Mouse (Mus musculus) T-helper 1 cell (primary cell): Measurements from ENCODE around the gene Pkn1.

Experiments
- in situ Hi-C: fragments of 300-600 bp; cut with MboI, MseI; formaldehyde crosslinking; loops from one replicate; pipeline ENCODE4 v1.15.1; 2025; ENCODE audit warnings: high pct_unique_total_duplicates

Pkn1 gene

GRCm38 (mm10) chr8:83698661-83699453, at the start of gene Pkn1:
Gene Pkn1 (minus strand): TSS chr8:83699179.
- in situ Hi-C loops, result no loop called here

DNA sequence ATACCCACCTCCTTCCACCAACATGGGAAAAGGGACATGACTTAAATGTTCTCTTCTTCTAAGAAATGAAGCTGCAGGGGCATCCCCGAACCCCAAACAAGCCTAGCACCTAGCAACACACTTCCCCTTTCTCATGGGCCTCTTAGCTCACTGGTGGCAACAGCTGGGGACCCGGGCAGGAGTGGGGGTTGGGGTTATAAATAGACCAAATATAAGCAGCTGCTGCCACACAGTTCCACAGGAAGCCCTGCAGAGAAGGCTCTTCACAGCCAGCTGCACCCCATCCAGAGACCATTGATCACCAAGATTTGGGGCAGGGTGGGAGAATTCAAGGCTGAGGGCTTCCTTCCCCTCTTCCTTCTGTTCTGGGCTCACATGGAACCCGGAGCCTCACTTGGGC, 49.7 kb upstream of the Pkn1 start:
- in situ Hi-C loops, result no loop called here

DNA sequence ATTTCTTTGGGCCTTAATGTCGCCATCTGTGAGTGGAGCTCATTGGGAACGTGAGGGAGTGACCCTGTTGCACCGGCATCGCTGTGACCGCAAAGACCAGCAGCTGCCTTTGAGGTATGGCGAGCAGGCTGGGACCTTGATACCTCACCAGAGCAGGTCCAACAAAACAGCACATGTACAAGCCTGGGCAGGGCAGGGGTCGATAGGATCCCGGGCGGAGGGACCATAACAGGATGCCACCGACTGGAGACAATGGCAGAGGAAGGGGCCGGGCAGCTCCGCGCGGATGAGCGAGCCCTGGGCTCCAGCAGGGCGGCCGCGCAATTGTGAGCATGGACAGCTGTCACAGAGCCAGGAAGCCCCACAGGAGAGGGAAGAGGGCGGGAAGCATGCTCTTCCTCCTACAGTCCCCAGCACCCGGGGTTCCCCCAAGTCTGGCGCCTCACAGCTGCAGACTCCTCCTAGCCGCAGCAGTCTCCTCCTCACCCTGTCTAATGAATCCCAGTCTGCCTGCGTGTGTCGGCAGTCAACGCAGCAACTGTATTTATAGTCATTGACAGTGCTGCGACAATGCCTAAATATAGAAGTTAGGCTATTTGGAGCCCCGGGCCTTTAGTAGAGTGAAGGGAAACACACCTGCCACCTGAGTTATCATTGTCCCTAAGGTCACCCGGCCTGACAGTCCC, 48.8 kb upstream of the Pkn1 start:
- in situ Hi-C loops, result no loop called here

GRCm38 (mm10) chr8:83744070-83744469, 45.1 kb upstream of the Pkn1 start:
- in situ Hi-C loops, result no loop called here

DNA sequence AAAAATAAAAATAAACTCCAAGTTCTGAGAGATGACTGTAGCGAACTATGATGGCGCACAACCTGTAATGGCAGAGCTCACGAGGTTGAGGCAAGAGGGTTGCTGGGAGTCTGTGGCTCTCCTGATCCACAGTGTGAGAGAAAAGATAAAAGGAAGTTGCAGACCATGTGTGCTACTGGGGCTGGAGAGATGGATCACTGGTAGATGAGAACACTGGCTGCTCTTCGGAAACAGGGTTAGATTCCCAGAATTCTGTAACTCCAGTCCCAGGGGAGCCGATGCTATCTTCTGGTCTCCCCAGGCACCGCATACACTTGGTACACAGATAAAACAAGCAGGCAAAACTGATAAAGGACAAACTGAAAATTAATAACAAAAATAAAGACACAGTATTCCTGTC, 44.0 kb upstream of the Pkn1 start:
- in situ Hi-C loops, result no loop called here

- in situ Hi-C loops, result no loop called here
These were observed 43.1 kb upstream of the Pkn1 start for GRCm38 (mm10) chr8:83741849-83742655.

- in situ Hi-C loops, result no loop called here
These were observed 42.2 kb upstream of the Pkn1 start, which contains the start of gene Adgre5 for GRCm38 (mm10) chr8:83740976-83741741. Gene Adgre5 (minus strand): TSS chr8:83741326.

DNA sequence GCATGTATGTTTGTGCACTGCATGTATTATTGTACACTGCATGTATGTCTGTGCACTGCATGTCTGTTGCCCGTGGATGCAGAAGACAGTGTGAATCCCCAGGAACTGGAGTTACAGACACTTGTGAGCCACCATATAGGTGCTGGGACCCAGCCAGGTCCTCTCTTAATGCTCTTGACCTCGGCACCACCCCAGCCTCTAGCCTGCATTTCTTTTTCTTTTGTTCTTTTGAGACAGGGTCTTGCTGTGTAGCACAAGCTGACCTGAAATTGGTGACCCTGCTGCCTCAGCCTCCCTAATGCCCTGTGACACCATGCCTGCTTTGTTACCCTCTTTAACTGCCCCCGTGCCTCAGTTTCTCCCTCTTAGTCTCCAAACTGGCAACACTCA, 41.6 kb upstream of the Pkn1 start:
- in situ Hi-C loops, result no loop called here

- in situ Hi-C loops, result no loop called here
These were observed 40.9 kb upstream of the Pkn1 start for GRCm38 (mm10) chr8:83739711-83740468.

- in situ Hi-C loops, result no loop called here
These were observed 40.2 kb upstream of the Pkn1 start for GRCm38 (mm10) chr8:83738949-83739710.

DNA sequence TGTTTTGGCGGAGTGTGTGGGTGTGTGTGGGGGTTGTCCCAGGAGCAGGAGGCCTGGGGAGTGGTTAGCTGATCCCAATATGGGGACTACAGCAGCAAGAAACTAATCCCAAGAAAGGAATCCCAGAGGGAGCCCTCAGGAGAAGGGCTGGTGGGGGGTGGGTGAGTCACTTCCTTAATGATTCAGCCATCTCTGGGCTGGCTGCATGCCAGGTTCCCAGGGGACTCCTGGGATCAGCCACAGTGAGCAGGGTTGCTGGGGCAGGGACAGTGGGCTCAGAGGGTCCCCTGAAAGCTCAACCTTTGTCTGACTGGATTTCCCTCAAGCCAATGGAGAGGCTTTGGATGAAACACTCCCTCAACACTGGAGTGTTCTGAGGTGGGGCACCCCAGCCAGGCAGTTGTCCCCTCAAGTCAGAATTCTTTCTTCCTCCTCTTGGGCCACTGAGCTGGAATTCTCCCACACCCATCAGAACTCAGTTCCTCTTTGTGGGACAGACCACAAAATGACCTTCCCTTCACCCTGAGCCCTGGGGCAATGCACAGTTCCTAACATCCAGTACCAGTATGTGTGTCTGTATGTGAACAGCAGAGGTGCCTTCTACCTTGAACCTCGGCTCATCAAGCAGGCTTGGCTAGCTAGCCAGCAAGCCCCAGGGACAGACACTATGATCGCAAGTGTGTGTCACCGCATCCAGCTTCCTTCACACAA, 39.0 kb upstream of the Pkn1 start:
- in situ Hi-C loops, result no loop called here

DNA sequence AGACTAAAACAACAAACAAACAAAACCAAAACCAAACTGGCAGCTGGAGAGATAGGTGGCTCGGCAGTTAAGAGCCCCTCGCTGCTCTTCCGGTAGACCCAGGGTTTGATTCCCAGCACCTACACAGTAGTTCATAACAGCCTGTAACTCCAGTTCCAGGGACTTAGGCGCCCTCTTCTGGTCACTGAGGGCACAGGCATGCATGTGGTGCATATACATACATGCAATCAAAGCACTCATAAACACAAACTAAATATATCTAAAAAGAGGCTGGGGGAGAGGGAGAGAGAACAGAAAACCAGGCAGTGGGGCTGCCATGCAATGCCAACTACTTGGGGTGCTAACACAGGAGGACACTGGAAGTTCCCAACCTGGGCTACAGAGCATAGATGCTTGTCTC, 38.4 kb upstream of the Pkn1 start:
- in situ Hi-C loops, result no loop called here

DNA sequence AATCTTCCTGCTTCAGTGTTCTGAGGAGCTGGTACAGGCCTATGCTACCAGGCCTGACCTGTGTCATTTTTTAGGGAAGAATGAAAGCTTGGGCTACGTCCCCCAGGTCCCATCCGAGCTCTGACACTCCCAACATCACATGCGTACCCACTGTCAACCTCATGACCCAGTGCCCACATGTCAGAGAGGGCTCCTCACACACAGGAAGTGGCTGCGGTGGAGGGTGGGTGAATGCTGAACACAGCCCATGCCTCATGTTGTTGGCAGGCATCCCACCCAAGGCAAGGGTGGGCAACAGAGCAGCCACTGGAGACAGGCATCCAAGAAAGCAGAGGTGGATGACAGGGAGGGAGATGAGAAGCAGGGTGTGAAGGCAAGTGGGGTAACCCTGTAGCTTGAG, 37.7 kb upstream of the Pkn1 start:
- in situ Hi-C loops, result no loop called here

DNA sequence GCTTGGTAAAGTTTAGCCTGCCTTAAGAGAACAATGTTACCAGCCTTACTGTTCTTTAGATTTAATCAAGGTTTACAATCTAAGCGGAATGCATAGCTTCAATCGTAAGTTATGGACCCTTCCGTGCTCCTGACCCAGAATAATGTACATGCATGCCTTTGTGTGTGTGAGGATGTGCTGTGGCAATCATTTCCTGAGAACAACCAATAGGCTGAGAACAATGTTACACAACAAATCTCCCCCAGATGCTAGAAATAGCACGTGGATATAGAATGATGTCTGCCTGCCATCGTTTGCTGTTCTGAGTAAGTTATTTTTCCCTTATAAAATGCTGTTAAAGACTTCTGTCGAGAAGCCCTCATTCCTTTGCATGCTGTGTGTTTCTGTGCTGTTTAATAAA, 33.9 kb upstream of the Pkn1 start:
- in situ Hi-C loops, result no loop called here

DNA sequence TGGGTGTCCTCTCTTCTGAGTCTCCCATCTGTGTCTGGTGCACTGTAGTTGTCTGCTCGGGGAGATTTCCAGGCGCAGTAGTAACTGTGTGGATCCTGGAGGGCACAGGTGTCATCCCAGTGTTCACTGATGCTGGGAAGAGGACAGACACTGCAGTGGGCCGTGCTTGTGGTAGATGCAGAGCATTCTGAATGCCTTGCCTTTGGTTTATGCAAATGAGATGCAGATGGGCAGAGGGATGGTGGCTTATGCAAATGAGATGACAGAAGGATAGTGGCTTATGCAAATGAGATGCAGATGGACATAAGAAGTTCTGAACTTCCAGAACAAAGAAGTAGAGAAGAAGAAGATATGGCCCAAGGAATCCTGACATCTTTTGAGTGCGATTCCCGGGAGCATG, 32.9 kb upstream of the Pkn1 start:
- in situ Hi-C loops, result no loop called here

DNA sequence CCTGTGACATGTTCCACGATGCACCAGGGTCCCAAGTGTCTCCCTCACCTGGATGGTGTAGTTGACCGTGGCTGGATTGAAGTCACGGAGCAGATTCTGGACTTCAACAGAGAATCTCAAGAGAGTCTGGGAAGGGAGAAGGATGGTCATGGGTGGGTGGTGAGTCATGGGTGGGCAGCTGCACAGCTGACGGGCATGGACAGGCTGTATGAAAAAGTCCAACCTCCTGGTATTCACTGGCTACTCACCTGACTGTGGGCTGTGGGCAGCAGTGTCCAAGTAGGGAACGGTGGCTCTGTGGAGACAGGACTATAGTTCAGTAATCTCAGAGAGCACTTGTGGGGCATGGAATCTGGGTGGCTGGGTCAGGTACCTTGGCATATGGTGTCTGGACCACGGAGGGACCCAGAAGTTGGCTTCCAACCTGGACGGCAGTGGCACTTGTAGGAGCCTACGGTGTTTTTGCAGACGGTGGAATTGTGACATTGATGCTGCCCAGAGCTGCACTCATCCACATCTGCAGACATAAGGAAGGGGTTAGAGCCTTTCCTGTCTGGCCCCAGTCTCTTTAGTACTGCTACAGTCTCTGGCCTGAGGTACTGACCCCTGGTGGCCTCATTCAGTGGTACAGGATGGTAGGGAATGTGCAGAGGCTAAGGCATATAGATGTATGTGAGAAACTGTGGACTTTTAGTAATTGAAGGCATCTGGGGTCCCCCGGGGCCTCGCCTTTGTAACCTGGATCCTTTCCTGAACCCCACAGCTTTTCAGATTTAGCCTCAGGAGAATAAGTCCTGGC, 30.2 kb upstream of the Pkn1 start:
- in situ Hi-C loops, result loop anchor here (5.0 kb wide), 1 partner anchor 168 kb away; no protein-coding TSS in a partner anchor

GRCm38 (mm10) chr8:83725521-83726102, 26.6 kb upstream of the Pkn1 start:
- in situ Hi-C loops, result loop anchor here (5.0 kb wide), 1 partner anchor 172 kb away; no protein-coding TSS in a partner anchor
